Mouse (Mus musculus): Measurements from ENCODE around the gene Camk1d.

DNA sequence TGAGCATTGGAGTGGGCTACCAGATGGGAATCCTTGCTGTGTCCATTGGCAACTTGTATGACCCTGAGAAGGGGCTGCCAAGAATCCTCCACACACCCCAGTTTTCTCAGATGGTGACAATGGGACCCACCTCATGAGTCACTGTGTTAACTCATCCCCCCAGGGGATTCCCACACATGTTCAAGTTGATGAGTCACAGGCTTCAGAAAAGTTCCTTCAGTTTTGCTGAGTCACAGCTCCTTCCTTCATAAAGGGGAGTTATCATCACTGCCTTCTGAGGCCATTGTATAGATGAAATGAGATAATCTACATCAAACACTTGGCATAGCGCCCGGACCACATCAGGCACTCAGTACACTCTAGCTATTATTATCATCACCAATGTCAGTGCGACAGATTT, 99.4 kb downstream of the Camk1d start:
- TF ChIP-seq CTCF (IDR thresholded peaks at IDR 0.05; ENCODE audit: low read depth) = no peak
- TF ChIP-seq EP300 (IDR thresholded peaks at IDR 0.05; ENCODE audit: low read depth) = peak; percentile 59; the same call in 1 of the 2 replicates
